Comparison of ENCODE assay signal across 9 mouse cellular contexts in genomic region chr3:94987578-94987977, GRCm38 (mm10). TPM values are rescaled to one million over a fixed set of nuclear protein-coding genes. Genes with fewer than 3 reads are reported as not detected.
DNase-seq lines count a peak whose midpoint lies in the region; ATAC-seq and TF ChIP-seq lines count a peak whose summit lies in the region.
"Had no signal": no experiment of that assay in that cellular context is flagged by ENCODE, and none has a peak within 500 bp of the region (broad histone marks: within the 10 kb centered on the region; RNA-seq: fewer than 3 reads in every experiment).

No protein-coding gene starts in this region.

- no peaks in the 10 kb centered on the region for H3K9me3 ChIP-seq in liver, embryonic 11.5 days (ENCODE audit: control insufficient read depth, low read length)
- no peaks in the 10 kb centered on the region for H3K9me3 ChIP-seq in hindbrain, embryonic 16.5 days (ENCODE audit: control insufficient read depth, low read length)
- H3K9me3 ChIP-seq: limb, embryonic 13.5 days had no signal

- peak; percentile 85 for ATAC-seq in liver, embryonic 11.5 days (replicated peaks; ENCODE audit: low FRiP score)
- no peak for ATAC-seq in hindbrain, embryonic 16.5 days

- H3K79me3 ChIP-seq in C2C12 (ENCODE audit: low read depth), result peaks cover 7% of the 10 kb centered on the region

- peaks cover 29% of the 10 kb centered on the region for H3K79me2 ChIP-seq in C2C12 (ENCODE audit: control insufficient read depth, insufficient read depth)
- H3K79me2 ChIP-seq in heart, adult 2 months (replicated peaks; ENCODE audit: control insufficient read depth, insufficient read depth, low read length), result no peaks in the 10 kb centered on the region; the same call in 1 of the 2 replicates

- no peak overlapping the region for H3K4me3 ChIP-seq in C2C12 (ENCODE audit: insufficient read depth, poor library complexity, severe bottlenecking)
- no peak overlapping the region for H3K4me3 ChIP-seq in heart, adult 2 months
- no peak overlapping the region for H3K4me3 ChIP-seq in liver, embryonic 11.5 days (ENCODE audit: low read depth, low read length)
- H3K4me3 ChIP-seq in hindbrain, embryonic 16.5 days (ENCODE audit: low read length), result no peak overlapping the region
- H3K4me3 ChIP-seq: limb, embryonic 13.5 days had no signal

- TF ChIP-seq EP300 in heart, adult 2 months (IDR thresholded peaks at IDR 0.05; ENCODE audit: insufficient read depth, low read depth, low read length), result peak; percentile 95

- no peak overlapping the region for H3ac ChIP-seq in C2C12 (ENCODE audit: control insufficient read depth, insufficient read length, low read depth)

- H3K27me3 ChIP-seq in C2C12 (ENCODE audit: control insufficient read depth, insufficient read depth, insufficient read length), result no peaks in the 10 kb centered on the region
- H3K27me3 ChIP-seq in heart, adult 2 months (ENCODE audit: control insufficient read depth, insufficient read depth, low read length), result no peaks in the 10 kb centered on the region
- H3K27me3 ChIP-seq in liver, embryonic 11.5 days (replicated peaks; ENCODE audit: control insufficient read depth, insufficient read depth, low read length), result no peaks in the 10 kb centered on the region
- no peaks in the 10 kb centered on the region for H3K27me3 ChIP-seq in hindbrain, embryonic 16.5 days (replicated peaks; ENCODE audit: control insufficient read depth, insufficient read depth, low read length)
- H3K27me3 ChIP-seq: limb, embryonic 13.5 days had no signal

- peak; percentile 80 for DNase-seq in adrenal gland, adult 8-10 months
- DNase-seq in heart, adult 2 months, result peak; percentile 72 to 87
- DNase-seq in liver, embryonic 11.5 days (ENCODE audit: low spot score), result no peak
- DNase-seq in testis, postnatal 14 days (ENCODE audit: low spot score), result peak; percentile 58
- DNase-seq in layer of hippocampus, adult 8-10 months (ENCODE audit: low spot score in 2 of 2), result no peak
- no peak for DNase-seq in cerebellum, postnatal 36 days

- no peak overlapping the region for H3K9ac ChIP-seq in heart, adult 2 months (ENCODE audit: low read depth, low read length)
- H3K9ac ChIP-seq in liver, embryonic 11.5 days (ENCODE audit: low read depth, low read length), result no peak overlapping the region
- H3K9ac ChIP-seq in hindbrain, embryonic 16.5 days (ENCODE audit: low read depth, low read length), result no peak overlapping the region
- H3K9ac ChIP-seq: limb, embryonic 13.5 days had no signal

- H3K4me2 ChIP-seq in liver, embryonic 11.5 days, result no peak overlapping the region
- no peak overlapping the region for H3K4me2 ChIP-seq in hindbrain, embryonic 16.5 days (ENCODE audit: low read length)
- H3K4me2 ChIP-seq: limb, embryonic 13.5 days had no signal

- peak overlapping the region; percentile 56 for H3K27ac ChIP-seq in heart, adult 2 months
- H3K27ac ChIP-seq in liver, embryonic 11.5 days (ENCODE audit: low read depth, low read length), result no peak overlapping the region
- H3K27ac ChIP-seq in hindbrain, embryonic 16.5 days (ENCODE audit: low read depth, low read length), result no peak overlapping the region
- H3K27ac ChIP-seq: limb, embryonic 13.5 days had no signal

- intact Hi-C loops in heart, adult 2 months (cut with DNase I), result no loop called here

- no peak for TF ChIP-seq CTCF in C2C12 (IDR thresholded peaks at IDR 0.05; ENCODE audit: control insufficient read depth, insufficient read depth, insufficient read length)
- TF ChIP-seq CTCF in heart, adult 2 months (IDR thresholded peaks at IDR 0.05), result no peak

- no peak for TF ChIP-seq POLR2A in heart, adult 2 months (IDR thresholded peaks at IDR 0.05; ENCODE audit: insufficient read depth, low read depth, low read length)

- peaks cover 20% of the 10 kb centered on the region for H3K4me1 ChIP-seq in heart, adult 2 months (ENCODE audit: control insufficient read depth, insufficient read depth, low read length)
- H3K4me1 ChIP-seq in liver, embryonic 11.5 days (replicated peaks; ENCODE audit: control insufficient read depth, insufficient read depth, low read length), result peaks cover 23% of the 10 kb centered on the region
- H3K4me1 ChIP-seq in hindbrain, embryonic 16.5 days (ENCODE audit: control insufficient read depth, insufficient read depth, low read depth, low read length), result peaks cover 2% of the 10 kb centered on the region; the same call in 1 of the 2 replicates

- H3K36me3 ChIP-seq in C2C12 (ENCODE audit: control insufficient read depth, insufficient read depth), result peaks cover 52% of the 10 kb centered on the region
- H3K36me3 ChIP-seq in heart, adult 2 months (ENCODE audit: control insufficient read depth, insufficient read depth, low read length), result peaks cover 34% of the 10 kb centered on the region
- peaks cover 5% of the 10 kb centered on the region; the same call in 1 of the 2 replicates for H3K36me3 ChIP-seq in liver, embryonic 11.5 days (ENCODE audit: control insufficient read depth, insufficient read depth, low read length)
- peaks cover 9% of the 10 kb centered on the region for H3K36me3 ChIP-seq in hindbrain, embryonic 16.5 days (ENCODE audit: control insufficient read depth, insufficient read depth, low read length)

TF ChIP-seq in C2C12, 6 proteins besides CTCF, POLR2A, EP300 and RAD21:
- TF ChIP-seq FOSL1 (IDR thresholded peaks at IDR 0.05; ENCODE audit: insufficient read depth, low read length, poor library complexity, severe bottlenecking), result peak; percentile 36
- TF ChIP-seq MYOG (IDR thresholded peaks at IDR 0.05; ENCODE audit: control insufficient read depth, extremely low read depth, insufficient read length), result no peak
- peak; percentile 12 for TF ChIP-seq USF1 (IDR thresholded peaks at IDR 0.05; ENCODE audit: low read depth)

RNA-seq across cellular contexts. Expression of gene Pi4kb, which starts 13.0 kb away (rescaled TPM):
- 33.2 TPM for polyA plus RNA-seq in C2C12 (2012; fragmentation: generic; extraction: Trizol)
- total RNA-seq in adrenal gland, adult 8-10 months (2022), result 10 to 100 TPM; 59.3 to 87.5 (median 74.9) TPM
- total RNA-seq in heart, adult 2 months (2021), result 10 to 100 TPM; 25.8 to 29.5 TPM
- polyA plus RNA-seq in heart, adult 2 months (2012; rRNA removed), result 18.7 and 28.7 TPM in 2 replicates
- polyA plus RNA-seq in liver, embryonic 11.5 days (2014; fragmentation: Nextera tagmentation; extraction: Ambion mirVana), result 17.0 and 20.5 TPM in 2 replicates
- 10 to 100 TPM; 58.7 to 64.8 (median 59.6) TPM for total RNA-seq in layer of hippocampus, adult 8-10 months (2022)
- polyA plus RNA-seq in hindbrain, embryonic 16.5 days (2015; fragmentation: Nextera tagmentation; extraction: Ambion mirVana), result 22.1 and 26.2 TPM in 2 replicates

RNA-seq across cellular contexts. Expression of gene Zfp687, which starts 27.7 kb away (rescaled TPM):
- polyA plus RNA-seq in C2C12 (2012; fragmentation: generic; extraction: Trizol), result 15.3 TPM
- total RNA-seq in adrenal gland, adult 8-10 months (2022), result 10 to 100 TPM; 33.8 to 57.6 (median 46.8) TPM
- 10 to 100 TPM; 11.0 to 13.5 TPM for total RNA-seq in heart, adult 2 months (2021)
- polyA plus RNA-seq in heart, adult 2 months (2012; rRNA removed), result 10.6 and 10.9 TPM in 2 replicates
- 20.2 and 23.7 TPM in 2 replicates for polyA plus RNA-seq in liver, embryonic 11.5 days (2014; fragmentation: Nextera tagmentation; extraction: Ambion mirVana)
- total RNA-seq in layer of hippocampus, adult 8-10 months (2022), result 10 to 100 TPM; 25.1 to 35.1 (median 30.6) TPM
- polyA plus RNA-seq in hindbrain, embryonic 16.5 days (2015; fragmentation: Nextera tagmentation; extraction: Ambion mirVana), result 15.9 and 22.0 TPM in 2 replicates

RNA-seq across cellular contexts. Expression of gene Rfx5, which starts 33.7 kb away (rescaled TPM):
- 3.0 TPM for polyA plus RNA-seq in C2C12 (2012; fragmentation: generic; extraction: Trizol)
- 10 to 100 TPM; 27.2 to 56.5 (median 40.3) TPM for total RNA-seq in adrenal gland, adult 8-10 months (2022)
- 1 to 10 TPM; 6.6 to 8.0 TPM for total RNA-seq in heart, adult 2 months (2021)
- 5.6 and 7.1 TPM in 2 replicates for polyA plus RNA-seq in heart, adult 2 months (2012; rRNA removed)
- polyA plus RNA-seq in liver, embryonic 11.5 days (2014; fragmentation: Nextera tagmentation; extraction: Ambion mirVana), result 4.5 and 4.9 TPM in 2 replicates
- 10 to 100 TPM; 21.9 to 28.9 (median 24.6) TPM for total RNA-seq in layer of hippocampus, adult 8-10 months (2022)
- 6.1 and 7.1 TPM in 2 replicates for polyA plus RNA-seq in hindbrain, embryonic 16.5 days (2015; fragmentation: Nextera tagmentation; extraction: Ambion mirVana)

RNA-seq across cellular contexts. Expression of gene Selenbp1, which starts 54.7 kb away (rescaled TPM):
- 0.16 TPM for polyA plus RNA-seq in C2C12 (2012; fragmentation: generic; extraction: Trizol)
- total RNA-seq in adrenal gland, adult 8-10 months (2022), result 10 to 100 TPM; 43.1 to 69.2 (median 57.5) TPM
- total RNA-seq in heart, adult 2 months (2021), result 100 to 1,000 TPM; 100 to 122 TPM
- 190 and 223 TPM in 2 replicates for polyA plus RNA-seq in heart, adult 2 months (2012; rRNA removed)
- polyA plus RNA-seq in liver, embryonic 11.5 days (2014; fragmentation: Nextera tagmentation; extraction: Ambion mirVana), result 68.2 and 82.0 TPM in 2 replicates
- total RNA-seq in layer of hippocampus, adult 8-10 months (2022), result 10 to 100 TPM; 11.1 to 14.5 (median 12.5) TPM
- 18.1 and 23.5 TPM in 2 replicates for polyA plus RNA-seq in hindbrain, embryonic 16.5 days (2015; fragmentation: Nextera tagmentation; extraction: Ambion mirVana)

RNA-seq across cellular contexts. Expression of gene Psmd4, which starts 54.8 kb away (rescaled TPM):
- polyA plus RNA-seq in C2C12 (2012; fragmentation: generic; extraction: Trizol), result 264 TPM
- total RNA-seq in adrenal gland, adult 8-10 months (2022), result 100 to 1,000 TPM; 219 to 265 (median 258) TPM
- 100 to 1,000 TPM; 121 to 140 TPM for total RNA-seq in heart, adult 2 months (2021)
- polyA plus RNA-seq in heart, adult 2 months (2012; rRNA removed), result 119 and 144 TPM in 2 replicates
- 290 and 304 TPM in 2 replicates for polyA plus RNA-seq in liver, embryonic 11.5 days (2014; fragmentation: Nextera tagmentation; extraction: Ambion mirVana)
- 100 to 1,000 TPM; 137 to 166 (median 159) TPM for total RNA-seq in layer of hippocampus, adult 8-10 months (2022)
- 267 and 288 TPM in 2 replicates for polyA plus RNA-seq in hindbrain, embryonic 16.5 days (2015; fragmentation: Nextera tagmentation; extraction: Ambion mirVana)

Comparison
In these comparisons a context has a peak if more than half of its experiments do, and no peak if none do; other contexts are left out.
1. DNase-seq: peak in adrenal gland, adult 8-10 months (single experiment), heart, adult 2 months (2 of 2) and testis, postnatal 14 days (single experiment); none in liver, embryonic 11.5 days (single experiment), layer of hippocampus, adult 8-10 months (0 of 2) and cerebellum, postnatal 36 days (0 of 2).